Mouse (Mus musculus) megakaryocyte, embryonic 14.5 days (primary cell): Measurements from ENCODE around the gene Stpg1.

Source experiments
- FLI1 ChIP-seq: IDR thresholded peaks from 2 replicates; pipeline ENCODE4 v1.6.1; 2012; ENCODE audit warnings: low read length, inconsistent platforms, mixed read lengths
- GATA1 ChIP-seq: IDR thresholded peaks from 3 replicates; pipeline ENCODE4 v1.6.1; 2012; ENCODE audit warnings: mixed read lengths, low read length, inconsistent platforms, borderline replicate concordance

DNA sequence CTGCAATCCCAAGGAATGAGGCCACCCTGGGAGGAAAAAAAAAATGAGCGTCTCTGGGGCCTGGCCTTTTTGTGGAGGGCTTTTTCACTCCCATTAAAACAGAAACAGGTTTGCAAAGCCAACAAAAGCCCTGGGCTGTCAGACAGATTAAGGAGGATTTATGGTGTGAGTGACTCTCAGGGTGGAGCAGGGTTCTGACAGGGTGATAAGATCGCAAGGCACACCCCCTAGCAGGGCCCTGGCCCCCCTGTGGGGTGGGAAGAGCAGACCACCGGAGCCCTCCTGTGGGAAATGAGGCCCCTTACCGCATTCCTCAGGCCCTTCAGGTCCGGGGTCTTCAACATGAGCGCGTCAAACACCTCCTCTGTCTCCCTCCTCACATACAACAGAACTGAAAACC, 53.5 kb downstream of the Stpg1 start:
- TF ChIP-seq GATA1: no peak
- TF ChIP-seq FLI1: no peak
